Mouse (Mus musculus) common myeloid progenitor, adult 5-6 weeks (primary cell): Measurements from ENCODE around the gene Cnbd2. TPM values are rescaled to one million over a fixed set of nuclear protein-coding genes. Genes with fewer than 3 reads are reported as not detected.

Source experiments
- ATAC-seq: replicated peaks from 2 replicates; pipeline ENCODE4 v1.8.0; 2016; ENCODE audit warnings: low read depth, mild to moderate bottlenecking, moderate TSS enrichment, inconsistent platforms; ENCODE audit not compliant: poor library complexity, severe bottlenecking
- total RNA-seq: library from RNA; stranded (forward); fragments of 200-1000, 187-1606 nt; gene quantifications from 2 replicates; pipeline ENCODE4 v1.2.3, GENCODE M21; 2017

Gene Cnbd2
- total RNA-seq, 1 experiment from 2014 or later: 5.8 TPM

DNA sequence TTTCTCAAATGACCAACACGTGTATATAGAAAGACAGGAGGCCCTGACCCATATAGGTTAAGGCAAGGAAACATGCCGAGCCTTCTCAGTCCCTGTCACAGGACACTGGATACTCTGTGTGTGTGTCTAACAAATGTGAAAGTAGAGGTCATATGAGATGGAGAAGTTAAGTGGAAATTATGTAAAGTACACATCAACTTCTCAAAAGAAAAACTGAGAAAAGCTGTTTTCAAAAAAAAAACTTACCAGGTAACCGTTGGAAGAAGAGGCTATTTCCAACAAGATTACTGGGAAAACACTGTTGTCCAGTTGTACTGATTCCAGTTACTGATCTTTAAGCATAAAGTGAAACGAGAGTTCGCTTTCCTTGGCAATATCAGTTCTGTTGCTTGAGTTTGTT is 1.2 kb upstream of the Cnbd2 start:
- no peak for ATAC-seq

DNA sequence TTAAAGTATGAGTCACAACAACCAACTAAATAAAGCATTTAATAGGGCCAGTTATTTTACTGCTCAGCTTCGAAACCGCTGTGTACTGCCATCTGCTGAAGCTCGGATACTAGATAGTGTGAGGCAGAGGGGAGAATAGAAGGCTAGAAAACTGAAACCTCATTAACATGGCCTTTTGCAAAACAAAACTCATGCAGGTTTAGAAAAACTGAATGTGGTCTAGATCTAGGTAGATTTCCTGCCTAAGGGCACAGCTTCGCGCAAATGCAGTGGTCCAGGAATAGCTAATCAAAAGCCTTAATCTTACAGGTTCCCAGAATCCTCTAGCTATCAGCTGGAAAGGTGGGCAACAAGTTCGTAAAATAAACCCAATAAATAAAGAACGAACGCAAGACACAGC is 658 bp upstream of the Cnbd2 start:
- no peak for ATAC-seq

DNA sequence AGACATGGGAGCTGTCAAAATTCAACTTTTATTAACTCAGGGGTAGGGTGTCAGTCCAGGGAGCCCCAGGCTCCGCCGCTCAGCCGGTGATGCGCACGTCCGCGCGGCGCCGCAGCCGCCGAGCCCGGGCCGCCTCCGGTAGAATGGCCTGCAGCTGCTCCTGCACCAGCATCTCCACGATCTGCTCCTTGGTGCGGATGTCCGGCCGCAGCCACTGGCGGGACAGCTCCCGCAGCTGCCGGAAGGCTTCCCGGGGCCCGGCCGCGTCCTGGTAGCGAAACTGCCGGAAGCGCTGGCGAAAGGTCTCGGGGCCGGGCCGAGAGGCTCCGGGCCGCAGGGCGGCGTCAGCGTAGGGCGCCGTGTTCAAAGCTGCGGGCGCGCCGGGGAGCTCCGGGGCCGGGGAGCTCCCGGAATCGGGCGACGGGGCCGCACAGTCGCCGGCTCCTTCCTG is 233 bp upstream of the Cnbd2 start:
- ATAC-seq: peak; percentile 27

DNA sequence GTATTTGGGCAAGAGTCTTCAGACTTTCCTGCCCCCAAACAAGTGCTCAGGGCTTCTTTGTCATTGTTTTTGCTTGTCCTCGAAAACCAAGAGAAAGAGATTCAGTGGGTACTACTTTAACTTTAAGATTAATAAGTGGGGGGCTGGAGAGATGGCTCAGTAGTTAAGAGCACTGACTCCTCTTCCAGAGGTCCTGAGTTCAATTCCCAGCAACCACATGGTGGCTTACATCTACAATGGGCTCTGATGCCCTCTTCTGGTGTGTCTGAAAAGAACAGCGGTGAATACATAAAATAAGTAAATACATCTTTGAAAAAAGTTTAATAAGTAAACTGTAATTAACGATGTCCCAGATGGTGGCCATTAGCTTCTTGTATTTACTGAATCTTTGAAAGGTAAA is 1.1 kb downstream of the Cnbd2 start:
- no peak for ATAC-seq

DNA sequence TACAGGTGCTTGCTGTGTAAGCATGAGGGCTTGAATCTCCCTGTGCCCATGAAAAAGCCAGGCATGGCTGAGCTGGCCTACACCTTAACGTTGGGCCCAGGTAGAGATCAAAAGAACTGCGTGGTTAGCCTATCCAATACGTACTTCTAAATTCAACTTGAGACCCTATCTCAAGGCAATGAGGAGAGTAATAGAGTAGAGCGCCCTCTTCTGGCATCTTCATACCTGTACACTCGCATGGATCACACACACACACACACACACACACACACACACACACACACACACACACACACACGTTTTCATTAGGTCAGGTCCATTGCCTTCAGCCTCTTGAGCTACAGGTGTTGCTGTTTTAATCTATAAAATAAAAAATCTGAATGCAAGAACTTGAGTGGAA is 2.7 kb downstream of the Cnbd2 start:
- ATAC-seq: no peak

DNA sequence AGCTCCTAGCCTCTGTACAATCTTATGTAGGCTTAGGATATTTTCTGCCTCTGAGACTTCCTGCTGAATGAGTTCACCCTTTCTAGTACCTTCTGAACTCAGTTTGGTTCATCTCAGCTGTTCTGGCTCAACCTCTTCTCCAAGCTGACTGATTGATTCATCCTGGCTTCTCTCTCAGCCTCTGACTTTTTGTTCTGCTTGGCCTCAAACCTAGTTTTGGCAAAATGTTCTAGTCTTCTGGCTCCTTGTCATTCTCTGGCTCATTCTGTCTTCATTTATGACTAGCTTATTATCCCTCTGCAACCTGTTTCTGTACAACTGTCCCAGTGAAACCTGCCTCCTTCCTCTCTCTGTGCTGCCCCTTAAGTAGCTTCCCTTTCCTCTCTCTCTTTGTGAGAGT is 6.4 kb downstream of the Cnbd2 start:
- ATAC-seq: no peak

DNA sequence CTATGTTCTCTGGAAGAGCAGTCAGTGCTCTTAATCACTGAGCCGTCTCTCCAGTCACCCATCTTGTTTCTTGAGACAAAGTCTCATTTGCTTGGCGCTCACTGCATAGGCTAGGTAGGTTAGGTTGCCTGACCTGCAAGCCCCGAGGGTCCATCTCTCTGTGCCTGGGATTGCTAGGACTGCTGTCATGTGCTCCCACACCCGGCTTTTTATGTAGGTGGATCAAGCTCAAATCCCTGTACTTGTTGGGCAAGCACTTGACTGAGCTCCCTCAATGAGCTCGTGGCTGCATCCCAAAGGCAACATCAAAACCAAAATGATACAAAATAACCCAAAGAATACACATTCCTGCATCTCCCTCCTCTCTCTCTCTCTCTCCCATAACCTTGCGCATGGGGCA is 9.4 kb downstream of the Cnbd2 start:
- no peak for ATAC-seq

DNA sequence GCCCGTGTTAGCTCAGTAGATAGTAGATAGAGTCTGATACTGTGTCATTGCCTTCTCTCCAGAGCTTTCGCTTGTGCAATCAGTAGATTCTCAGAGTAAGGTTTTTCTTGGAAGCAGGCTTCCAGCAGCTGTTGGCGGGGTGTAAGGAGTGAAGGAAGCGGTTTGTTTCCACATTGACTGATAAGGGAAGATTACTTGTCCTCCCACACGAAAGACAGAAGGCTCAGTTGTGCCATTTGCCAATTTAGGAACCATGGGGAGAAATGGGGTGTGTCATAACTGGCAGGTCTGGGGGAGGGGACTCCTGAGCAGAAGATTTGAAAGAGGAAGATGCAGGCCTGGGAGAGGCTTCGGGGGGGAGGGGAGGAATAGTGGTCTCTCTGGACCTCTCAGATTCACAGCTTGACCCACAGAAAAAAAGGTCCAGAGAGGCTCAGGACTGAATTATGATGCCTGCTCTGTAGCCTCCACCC is 12.1 kb downstream of the Cnbd2 start:
- ATAC-seq: peak; percentile 90

DNA sequence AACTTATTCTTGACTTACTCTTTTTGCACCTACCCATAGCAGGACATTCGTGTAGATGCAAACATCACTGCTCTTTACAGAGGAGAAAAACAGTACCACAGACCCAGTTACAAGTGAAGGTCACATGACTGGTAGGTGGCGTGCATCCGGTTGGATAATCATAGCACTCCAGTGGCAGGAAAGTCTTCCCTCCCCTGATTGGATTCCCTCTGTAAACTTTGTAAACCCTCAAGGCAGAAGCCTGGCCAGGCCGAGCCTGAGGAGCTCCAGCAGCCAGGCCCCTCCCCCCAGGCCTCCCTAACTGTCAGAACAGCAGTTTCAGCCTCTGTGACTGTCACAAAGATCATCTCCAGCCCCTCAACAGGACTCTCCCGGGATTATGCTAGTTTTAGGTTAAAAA is 12.6 kb downstream of the Cnbd2 start:
- peak; percentile 57 for ATAC-seq

DNA sequence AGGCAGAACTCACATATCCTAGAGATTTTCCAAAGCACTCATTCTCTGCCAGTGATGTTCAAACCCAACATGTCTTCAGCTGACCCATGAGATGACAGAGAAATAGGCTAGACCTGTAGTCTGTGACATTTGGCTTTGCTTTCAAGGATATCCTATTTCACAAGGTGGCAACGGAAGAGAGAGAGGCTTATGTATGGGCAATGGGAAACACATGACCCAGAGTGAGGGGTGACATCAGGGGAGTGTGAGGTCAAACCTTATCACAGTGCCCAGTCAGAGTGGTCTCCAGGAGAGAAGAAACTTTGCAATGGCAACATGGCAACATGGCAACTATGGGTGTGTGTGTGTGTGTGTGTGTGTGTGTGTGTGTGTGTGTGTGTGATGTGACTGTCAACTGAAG is 18.6 kb downstream of the Cnbd2 start:
- ATAC-seq: no peak

DNA sequence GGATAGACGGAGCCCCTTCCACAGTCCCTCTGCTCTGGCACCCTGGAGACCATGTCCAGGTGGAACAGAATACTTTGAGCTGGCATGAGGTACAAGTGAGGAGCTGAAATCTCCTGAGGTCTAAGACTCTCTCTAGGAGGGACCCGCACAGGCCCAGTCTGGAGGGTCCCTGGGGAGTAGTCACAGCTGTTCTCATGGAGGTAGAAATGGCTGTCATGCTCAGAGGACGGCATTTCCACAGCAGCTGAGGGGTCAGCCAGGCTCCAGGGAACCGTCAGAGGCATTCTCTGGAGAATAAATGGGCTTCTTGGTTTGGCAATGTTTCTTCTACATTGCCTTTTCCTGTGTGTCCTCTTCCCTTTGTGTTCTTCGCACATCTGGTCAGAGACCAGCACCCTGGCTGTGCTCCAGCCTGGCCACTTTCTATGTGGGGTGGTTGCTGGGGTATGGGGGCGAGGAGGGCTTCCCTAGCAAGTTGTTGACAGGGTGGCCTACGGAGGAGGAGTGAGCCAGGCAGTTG is 19.4 kb downstream of the Cnbd2 start:
- ATAC-seq: no peak

DNA sequence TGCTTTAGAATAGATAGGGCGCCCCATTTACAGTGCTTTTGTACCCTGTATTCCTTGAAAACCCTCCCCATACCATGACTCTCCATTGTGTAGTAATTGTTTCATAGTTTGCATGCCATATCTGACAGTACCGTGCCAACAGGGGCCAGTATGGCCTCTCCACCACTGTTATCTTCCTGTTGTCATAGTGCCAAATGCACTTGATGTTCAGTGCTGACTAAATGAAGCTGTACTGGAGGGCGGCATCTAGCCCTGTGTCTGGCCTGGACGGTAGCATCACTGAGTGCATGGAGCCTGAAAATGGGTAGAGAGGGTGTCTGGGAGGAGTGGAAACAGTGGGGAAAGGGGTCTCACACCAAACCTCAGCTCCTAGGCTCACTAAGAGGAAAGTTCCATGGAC is 28.0 kb downstream of the Cnbd2 start:
- no peak for ATAC-seq

DNA sequence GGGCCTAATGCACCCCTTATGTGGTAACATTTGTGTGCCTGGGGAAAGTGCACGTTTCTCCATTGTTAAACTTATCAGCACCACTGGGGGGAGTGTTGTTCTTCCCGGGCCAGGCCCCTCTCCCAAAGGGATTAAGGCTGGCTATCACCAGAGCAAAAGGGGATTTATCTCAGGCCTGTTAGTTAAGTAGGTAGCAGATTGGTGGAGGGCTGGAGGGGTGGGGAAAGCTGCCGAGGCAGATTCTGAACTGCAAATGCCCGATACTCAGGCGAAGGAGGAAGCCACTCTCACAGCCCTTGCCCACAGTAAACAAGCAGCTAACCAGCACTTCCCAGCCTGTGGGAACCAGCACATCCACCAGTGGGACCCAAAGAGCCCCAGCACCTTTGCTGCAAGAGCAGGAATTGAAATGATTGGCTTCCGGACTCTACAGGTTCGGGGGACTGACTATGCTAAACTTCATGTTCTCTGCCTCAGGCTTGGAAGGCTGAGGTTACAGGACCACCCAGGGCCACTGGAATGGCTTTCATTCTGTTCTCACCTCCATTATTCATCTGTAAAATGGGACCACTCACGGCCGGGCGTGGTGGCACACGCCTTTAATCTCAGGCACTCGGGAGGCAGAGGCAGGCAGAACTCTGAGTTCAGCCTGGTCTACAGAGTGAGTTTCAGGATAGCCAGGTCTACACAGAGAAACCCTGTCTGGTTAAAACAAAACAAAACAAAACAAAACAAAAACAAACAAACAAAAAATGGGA is 32.9 kb downstream of the Cnbd2 start:
- ATAC-seq: peak; percentile 63

DNA sequence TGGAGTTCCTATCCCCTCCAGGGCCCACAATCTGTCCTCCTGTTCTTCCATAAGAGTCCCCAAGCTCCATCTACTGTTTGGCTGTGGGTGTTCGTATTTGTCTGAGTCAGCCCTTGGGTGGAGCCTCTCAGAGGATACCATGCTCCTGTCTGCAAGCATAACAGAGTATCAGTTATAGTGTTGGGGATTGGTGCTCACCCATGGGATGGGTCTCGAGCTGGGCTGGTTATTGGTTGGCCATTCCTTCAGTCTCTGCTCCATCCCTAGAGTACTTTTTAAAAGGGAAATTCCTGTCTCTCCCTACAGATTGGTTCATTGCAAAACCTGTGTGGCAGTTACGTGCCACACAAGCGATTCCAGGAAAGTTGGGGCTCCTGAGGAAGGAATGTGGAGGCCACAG is 36.7 kb downstream of the Cnbd2 start:
- ATAC-seq: no peak

DNA sequence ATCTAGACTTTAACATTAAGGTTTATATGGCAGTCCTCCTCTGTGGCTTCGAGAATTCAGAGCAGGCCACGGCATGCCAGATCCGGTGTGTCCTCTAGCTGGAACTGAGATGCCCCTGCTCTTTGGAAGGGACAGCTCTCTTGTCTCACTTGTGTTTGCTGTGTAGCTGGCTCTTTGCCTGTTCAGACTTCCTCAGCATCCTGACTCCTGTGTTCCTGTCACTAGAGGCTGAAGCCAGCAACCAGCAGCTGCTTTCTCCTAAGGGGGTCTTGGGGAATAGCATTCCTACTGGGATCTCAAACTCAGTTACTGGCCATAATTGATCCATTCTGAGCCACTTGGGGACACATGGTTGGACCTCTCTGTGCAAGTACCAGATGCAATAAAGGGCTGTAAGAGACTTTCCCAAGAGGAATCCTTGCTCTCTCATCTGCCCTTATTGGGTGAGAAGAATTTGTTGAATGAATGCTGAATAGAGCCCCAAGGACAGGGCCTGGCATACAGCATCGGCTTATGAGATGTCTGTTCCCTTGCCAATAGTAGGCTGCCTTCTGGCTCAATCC is 37.3 kb downstream of the Cnbd2 start:
- no peak for ATAC-seq

DNA sequence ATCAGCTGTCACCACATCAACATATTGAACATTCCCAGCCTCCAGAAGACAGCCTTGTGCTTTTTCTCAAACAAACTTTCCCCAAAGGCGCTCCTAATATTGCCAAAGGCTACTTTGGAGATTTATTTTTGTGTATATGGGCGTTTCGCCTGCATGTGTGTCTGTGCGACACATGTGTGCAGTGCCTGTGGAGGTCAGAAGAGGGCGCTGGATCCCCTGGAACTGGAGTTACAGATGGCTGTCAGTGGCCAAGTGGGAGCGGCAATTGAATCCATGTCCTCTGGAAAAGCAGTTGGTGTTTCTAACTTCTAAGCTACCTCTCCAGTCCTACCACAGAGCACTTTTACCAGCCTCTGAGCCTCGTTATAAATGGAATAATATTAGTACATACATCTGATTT is 39.1 kb downstream of the Cnbd2 start:
- no peak for ATAC-seq

DNA sequence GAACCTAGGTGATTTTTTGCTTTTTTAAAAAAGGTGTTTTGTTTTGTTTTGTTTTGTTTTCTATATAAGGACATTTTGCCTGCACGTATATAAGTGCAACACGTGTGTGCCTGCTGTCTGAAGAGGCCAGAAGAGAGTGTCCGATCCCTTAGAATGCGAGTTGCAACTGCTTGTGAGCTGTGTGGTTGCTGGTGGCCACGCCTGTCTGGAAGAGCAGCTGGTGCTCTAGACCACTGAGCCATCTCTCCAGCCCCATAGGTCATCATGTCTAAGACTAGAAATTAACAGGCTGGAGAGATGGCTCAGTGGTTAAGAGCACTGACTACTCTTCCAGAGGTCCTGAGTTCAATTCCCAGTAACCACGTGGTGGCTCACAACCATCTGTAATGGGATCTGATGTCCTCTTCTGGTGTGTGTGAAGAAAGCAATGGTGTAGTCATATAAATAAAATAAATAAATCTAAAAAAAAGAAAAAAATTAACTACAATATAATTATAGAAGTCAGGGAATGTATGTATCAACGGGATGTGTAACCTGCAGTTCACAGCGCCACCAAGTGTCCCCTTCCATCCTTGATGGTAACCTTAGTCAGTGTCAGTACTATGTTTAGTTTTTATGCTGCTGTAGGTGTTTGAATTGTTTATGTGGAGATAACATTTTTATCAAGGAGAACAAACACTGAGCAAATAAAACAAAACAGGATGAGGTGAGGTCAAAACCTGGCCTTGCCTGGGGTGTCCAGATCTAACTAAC is 40.5 kb downstream of the Cnbd2 start:
- no peak for ATAC-seq

DNA sequence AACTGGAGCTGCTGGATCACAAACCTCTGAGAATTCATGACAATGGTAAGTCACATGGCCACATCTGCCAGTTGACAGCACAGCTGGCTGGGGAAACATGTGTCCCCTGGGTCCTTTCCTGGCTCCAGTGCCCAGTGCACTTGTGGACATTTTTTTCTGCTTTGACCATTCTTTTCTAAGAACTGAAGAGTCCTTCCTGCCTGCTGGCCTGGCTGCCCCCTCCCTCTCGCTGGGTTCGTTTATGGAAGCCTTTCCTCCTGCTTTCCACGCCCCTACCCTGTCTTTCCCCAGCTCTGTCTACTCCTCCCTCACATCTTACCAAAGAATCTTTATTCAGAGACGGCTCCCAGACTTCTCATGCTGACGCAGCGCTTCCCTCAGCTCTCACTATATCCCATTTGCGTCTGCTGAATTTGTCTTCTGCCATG is 41.2 kb downstream of the Cnbd2 start:
- ATAC-seq: no peak

DNA sequence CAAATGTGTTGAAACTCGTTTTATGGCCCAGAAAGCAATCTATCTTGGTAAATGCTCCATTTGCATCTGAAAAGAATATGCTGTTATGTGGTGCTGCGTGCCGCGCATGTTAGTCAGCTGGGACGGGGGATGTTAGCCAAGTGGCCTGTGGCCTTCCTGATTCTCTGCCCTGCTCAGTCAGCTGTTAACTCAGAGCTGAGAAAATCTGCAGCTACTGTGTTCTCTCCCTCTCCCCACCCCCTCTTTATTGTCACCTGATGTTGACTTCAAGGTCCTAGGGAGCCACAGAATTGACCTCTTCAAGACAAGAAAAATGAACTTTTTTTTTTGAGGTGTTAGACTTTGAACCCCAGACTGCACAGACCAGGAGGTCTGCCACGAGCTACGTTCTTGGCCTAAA is 43.9 kb downstream of the Cnbd2 start:
- ATAC-seq: no peak

DNA sequence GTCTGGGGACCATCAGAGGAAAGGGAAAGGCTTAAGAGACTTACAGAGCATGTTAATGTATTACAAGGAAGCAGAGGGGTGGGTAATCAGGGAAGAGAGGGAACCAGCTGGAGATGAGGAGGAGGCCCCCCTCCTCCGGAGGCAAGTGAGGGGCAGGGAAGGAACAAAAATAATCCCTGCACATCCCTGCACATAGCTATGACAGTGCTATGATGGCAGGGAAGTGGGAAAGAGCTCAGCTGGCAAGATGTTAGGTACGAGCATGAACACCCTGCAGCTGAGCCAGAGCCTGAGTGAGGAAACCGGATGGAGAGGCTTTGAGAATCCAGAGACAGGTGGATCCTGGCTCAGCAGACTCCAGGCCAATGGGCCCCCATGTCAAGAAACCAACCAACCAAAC is 56.4 kb downstream of the Cnbd2 start:
- no peak for ATAC-seq

DNA sequence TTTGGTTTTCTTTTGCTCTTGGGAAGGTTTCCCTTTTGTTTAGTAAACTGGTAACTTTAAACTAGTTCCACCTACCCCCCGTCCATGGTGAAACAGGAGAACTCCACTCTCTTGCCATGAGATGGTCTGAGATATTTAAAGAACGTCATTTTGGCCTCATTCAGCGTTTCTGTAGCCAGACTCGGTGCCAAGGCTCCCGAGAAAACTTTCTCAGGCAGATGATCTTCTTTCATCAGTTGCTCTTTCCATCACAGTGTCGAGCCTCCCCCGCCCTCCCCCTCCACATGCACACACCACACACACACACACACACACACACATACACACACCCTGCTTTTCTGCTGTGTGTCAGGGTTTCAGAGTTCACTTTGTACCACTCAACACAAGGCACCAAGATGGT is 58.8 kb downstream of the Cnbd2 start:
- ATAC-seq: no peak
